Mouse (Mus musculus) CD8-positive naive resting alpha-beta T cell, adult 2 months (primary cell): Measurements from ENCODE around the gene Atp1a4.

Experiments used
- DNase-seq, 2 experiments: peaks; one replicate each; pipeline ENCODE4 v3.0.0; 2022; ENCODE audit warnings: low read depth in 2 of 2, low spot score in 2 of 2

Gene Atp1a4

GRCm38 (mm10) chr1:172197851-172198250 lies 60.4 kb downstream of the Atp1a4 start:
- no peak for DNase-seq

GRCm38 (mm10) chr1:172197146-172197545 lies 61.1 kb downstream of the Atp1a4 start:
- peak in 1 of 2 experiments; percentile 11 for DNase-seq

GRCm38 (mm10) chr1:172194435-172194834 lies 63.8 kb downstream of the Atp1a4 start:
- DNase-seq = no peak

- no peak for DNase-seq
Observed at GRCm38 (mm10) chr1:172192217-172192616, 66.0 kb downstream of the Atp1a4 start.

GRCm38 (mm10) chr1:172191578-172191977 lies 66.6 kb downstream of the Atp1a4 start:
- DNase-seq = no peak

- peak in 1 of 2 experiments; percentile 11 for DNase-seq
Observed at GRCm38 (mm10) chr1:172188891-172189290, 69.3 kb downstream of the Atp1a4 start.

- no peak for DNase-seq
Observed at GRCm38 (mm10) chr1:172186401-172187289, 71.6 kb downstream of the Atp1a4 start.

- no peak for DNase-seq
Observed at GRCm38 (mm10) chr1:172183915-172184314, 74.3 kb downstream of the Atp1a4 start.

GRCm38 (mm10) chr1:172183056-172183455 lies 75.2 kb downstream of the Atp1a4 start:
- DNase-seq = no peak

- no peak for DNase-seq
Observed at GRCm38 (mm10) chr1:172181777-172182176, 76.4 kb downstream of the Atp1a4 start.

- DNase-seq = no peak
Observed at GRCm38 (mm10) chr1:172180881-172181280, 77.3 kb downstream of the Atp1a4 start.

- no peak for DNase-seq
Observed at GRCm38 (mm10) chr1:172179102-172179501, 79.1 kb downstream of the Atp1a4 start.

- DNase-seq = no peak
Observed at GRCm38 (mm10) chr1:172177791-172178190, 80.4 kb downstream of the Atp1a4 start.
